Mouse (Mus musculus) urinary bladder, postnatal 4 days (tissue): Measurements from ENCODE around the gene Ifng.

Source experiments
- DNase-seq, 2 experiments: peaks; one replicate each; pipeline ENCODE4 v3.0.0; 2021 to 2022; ENCODE audit warnings: low spot score in 2 of 2

The Ifng gene

DNA sequence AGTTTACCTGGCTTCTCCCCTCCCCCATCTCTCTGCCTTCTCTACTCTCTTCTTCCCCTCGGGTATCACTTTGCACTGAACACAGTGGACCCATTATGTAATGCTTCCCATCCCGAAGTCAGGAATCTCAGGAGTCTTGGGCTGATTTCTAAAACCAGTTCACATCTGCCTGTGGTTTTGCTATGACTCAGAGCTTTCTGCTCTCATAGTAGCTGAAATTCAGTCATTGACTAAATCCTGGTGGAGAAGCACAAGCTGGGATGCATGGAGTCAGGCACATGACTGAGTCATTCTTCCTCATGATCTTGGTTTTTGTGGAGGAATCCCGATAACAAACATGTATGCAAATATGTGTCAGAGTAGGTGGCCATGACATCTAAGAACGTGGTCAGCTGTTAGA, 38.4 kb downstream of the Ifng start:
- no peak for DNase-seq

DNA sequence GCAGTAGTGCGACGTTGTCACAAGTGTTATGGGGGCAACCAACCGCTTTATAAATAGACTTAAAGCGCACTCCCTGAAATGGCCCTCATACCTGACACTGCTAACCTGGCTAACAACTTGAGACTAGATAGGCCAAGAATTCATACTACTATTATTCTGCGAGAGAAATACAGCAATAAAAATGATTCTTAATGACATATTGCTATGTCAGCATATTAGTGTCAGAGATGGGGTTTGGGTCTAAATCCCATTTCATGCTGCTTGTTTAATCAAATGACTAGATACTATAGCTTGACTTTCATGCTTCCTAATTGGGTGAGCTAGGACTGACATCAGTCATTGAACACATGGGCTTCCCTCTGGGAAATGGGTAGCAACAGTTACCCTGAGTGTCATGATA, 39.3 kb downstream of the Ifng start:
- DNase-seq, result no peak

DNA sequence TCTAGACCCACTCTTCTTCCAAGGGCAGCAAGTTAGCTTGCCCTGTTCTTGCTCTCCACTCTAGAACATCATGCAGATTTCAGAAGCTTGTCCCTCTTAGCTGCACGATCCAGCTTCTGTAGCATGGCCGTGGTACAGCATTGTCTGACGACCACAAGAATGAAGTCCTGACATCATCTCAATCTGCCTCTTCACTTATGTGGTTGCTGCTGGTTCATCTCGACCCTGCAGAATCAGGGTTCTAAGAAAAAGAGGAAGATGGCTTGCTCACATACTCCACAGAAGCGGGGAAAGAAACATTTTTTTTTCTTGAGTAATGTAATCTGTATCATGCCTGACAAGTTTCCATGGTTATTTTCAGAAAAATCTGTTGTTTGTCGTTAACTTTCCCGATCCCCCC, 39.9 kb downstream of the Ifng start:
- DNase-seq, result no peak

DNA sequence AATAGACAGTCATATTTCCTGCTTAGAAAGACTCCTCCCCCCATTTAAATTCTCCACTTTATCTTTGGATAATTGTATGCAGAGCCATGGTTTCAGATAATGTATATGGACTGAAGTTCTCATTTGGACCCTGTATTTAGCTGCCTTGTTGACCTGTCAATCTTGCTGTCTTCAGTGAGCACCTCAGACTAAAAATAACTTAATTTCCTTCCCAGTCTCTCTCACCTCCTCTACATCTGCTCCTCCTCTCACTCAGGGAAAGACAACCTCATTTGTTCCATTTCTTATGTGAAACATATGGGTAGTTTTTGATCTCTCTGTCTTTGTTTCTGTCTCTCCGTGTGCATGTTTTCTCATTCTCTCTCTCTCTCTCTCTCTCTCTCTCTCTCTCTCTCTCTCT, 53.3 kb downstream of the Ifng start:
- no peak for DNase-seq

DNA sequence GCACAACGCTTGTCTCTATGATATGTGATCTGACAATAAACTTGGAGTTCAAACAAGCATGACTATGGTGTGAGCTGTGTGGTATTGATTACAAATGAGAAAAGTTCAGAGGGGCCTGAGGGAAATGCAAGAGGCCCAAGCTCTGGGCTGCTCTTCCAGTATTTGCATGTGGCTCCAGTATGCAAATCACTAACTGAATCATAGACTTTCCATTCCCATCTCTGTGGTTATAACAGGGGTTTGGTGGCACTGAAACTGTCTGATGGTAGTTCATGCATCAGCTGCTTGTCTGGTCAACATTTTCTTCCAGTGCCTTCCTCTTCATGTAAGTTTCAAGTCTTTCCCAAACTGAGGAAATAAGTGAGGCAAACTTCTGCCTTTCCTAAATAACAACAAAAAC, 54.5 kb downstream of the Ifng start:
- DNase-seq, result no peak
